36 mouse cellular contexts compared by ENCODE assay signal in genomic region chr11:59241841-59242240, GRCm38 (mm10). TPM values are rescaled to one million over a fixed set of nuclear protein-coding genes. Genes with fewer than 3 reads are reported as not detected.
DNase-seq lines count a peak whose midpoint lies in the region; ATAC-seq lines count a peak whose summit lies in the region.
"Had no signal": no experiment of that assay in that cellular context is flagged by ENCODE, and none has a peak within 500 bp of the region (broad histone marks: within the 10 kb centered on the region; RNA-seq: fewer than 3 reads in every experiment).

No protein-coding gene starts in this region.

- no peak overlapping the region for H3K9ac ChIP-seq in embryonic facial prominence, embryonic 14.5 days (ENCODE audit: low read depth, low read length)
- H3K9ac ChIP-seq in neural tube, embryonic 13.5 days, result 0 out of 2 replicates have a peak overlapping the region, but pooled peaks have one; percentile 13
- no peak overlapping the region for H3K9ac ChIP-seq in neural tube, embryonic 15.5 days (replicated peaks)
- H3K9ac ChIP-seq: heart, embryonic 13.5 days; hindbrain, embryonic 15.5 days; kidney, embryonic 15.5 days; liver, embryonic 12.5 days; liver, postnatal 0 days had no signal

- H3K4me3 ChIP-seq in embryonic facial prominence, embryonic 14.5 days (ENCODE audit: low read depth, low read length), result no peak overlapping the region
- H3K4me3 ChIP-seq in embryonic facial prominence, embryonic 10.5 days, result no peak overlapping the region
- H3K4me3 ChIP-seq in neural tube, embryonic 13.5 days, result no peak overlapping the region
- H3K4me3 ChIP-seq in neural tube, embryonic 15.5 days (replicated peaks), result no peak overlapping the region
- H3K4me3 ChIP-seq: forebrain, embryonic 10.5 days; heart, embryonic 13.5 days; hindbrain, embryonic 15.5 days; kidney, embryonic 15.5 days; liver, embryonic 12.5 days; myocyte had no signal

- H3K4me1 ChIP-seq in embryonic facial prominence, embryonic 14.5 days (ENCODE audit: control insufficient read depth, insufficient read depth, low read length), result peaks cover 4% of the 10 kb centered on the region; the same call in 1 of the 2 replicates
- H3K4me1 ChIP-seq in embryonic facial prominence, embryonic 10.5 days, result peaks cover 20% of the 10 kb centered on the region
- H3K4me1 ChIP-seq in neural tube, embryonic 13.5 days (replicated peaks), result peaks cover 18% of the 10 kb centered on the region
- H3K4me1 ChIP-seq in neural tube, embryonic 15.5 days, result peaks cover 14% of the 10 kb centered on the region

- H3K27me3 ChIP-seq in embryonic facial prominence, embryonic 14.5 days (replicated peaks; ENCODE audit: control insufficient read depth, insufficient read depth, low read length), result 0 out of 2 replicates have a peak, but pooled peaks cover 3% of the 10 kb centered on the region
- peaks cover 75% of the 10 kb centered on the region for H3K27me3 ChIP-seq in embryonic facial prominence, embryonic 10.5 days (replicated peaks; ENCODE audit: low read depth, poor library complexity, severe bottlenecking)
- H3K27me3 ChIP-seq in neural tube, embryonic 13.5 days, result peaks cover 6% of the 10 kb centered on the region
- H3K27me3 ChIP-seq in neural tube, embryonic 15.5 days (replicated peaks), result 0 out of 2 replicates have a peak, but pooled peaks cover 3% of the 10 kb centered on the region
- H3K27me3 ChIP-seq: hindbrain, embryonic 15.5 days had no signal

- no peaks in the 10 kb centered on the region for H3K9me3 ChIP-seq in embryonic facial prominence, embryonic 14.5 days (ENCODE audit: control insufficient read depth, low read length)
- H3K9me3 ChIP-seq in embryonic facial prominence, embryonic 10.5 days, result no peaks in the 10 kb centered on the region
- no peaks in the 10 kb centered on the region for H3K9me3 ChIP-seq in neural tube, embryonic 13.5 days
- H3K9me3 ChIP-seq in neural tube, embryonic 15.5 days (replicated peaks), result no peaks in the 10 kb centered on the region
- H3K9me3 ChIP-seq: forebrain, embryonic 10.5 days; G1E; heart, embryonic 13.5 days; hindbrain, embryonic 15.5 days; kidney, embryonic 15.5 days; liver, embryonic 12.5 days had no signal

- 26% methylated on average over 3 of the region's 3 CpGs for WGBS in embryonic facial prominence, embryonic 14.5 days
- WGBS in embryonic facial prominence, embryonic 10.5 days, result 52% methylated on average over 3 of the region's 3 CpGs
- whole genome bisulfite sequencing in neural tube, embryonic 13.5 days, result 42% methylated on average over 3 of the region's 3 CpGs
- WGBS in neural tube, embryonic 15.5 days, result 34% methylated on average over 3 of the region's 3 CpGs

- H3K27ac ChIP-seq in embryonic facial prominence, embryonic 14.5 days (replicated peaks; ENCODE audit: low read depth, low read length), result no peak overlapping the region
- H3K27ac ChIP-seq in embryonic facial prominence, embryonic 10.5 days (replicated peaks), result no peak overlapping the region
- no peak overlapping the region for H3K27ac ChIP-seq in neural tube, embryonic 13.5 days (replicated peaks)
- no peak overlapping the region for H3K27ac ChIP-seq in neural tube, embryonic 15.5 days (replicated peaks)
- H3K27ac ChIP-seq: forebrain, embryonic 10.5 days; heart, embryonic 13.5 days; hindbrain, embryonic 15.5 days; kidney, embryonic 15.5 days; liver, embryonic 12.5 days had no signal

- no peak overlapping the region for H3K4me2 ChIP-seq in embryonic facial prominence, embryonic 14.5 days (ENCODE audit: low read depth, low read length)
- H3K4me2 ChIP-seq in neural tube, embryonic 13.5 days, result no peak overlapping the region
- no peak overlapping the region for H3K4me2 ChIP-seq in neural tube, embryonic 15.5 days
- H3K4me2 ChIP-seq: heart, embryonic 13.5 days; hindbrain, embryonic 15.5 days; kidney, embryonic 15.5 days; liver, embryonic 12.5 days; midbrain, embryonic 11.5 days had no signal

- intact Hi-C loops in left cerebral cortex, postnatal 4 days (cut with DNase I), result loop anchor here (5.0 kb wide), 1 partner anchor 55 kb away; no protein-coding TSS in a partner anchor
- intact Hi-C loops in left cerebral cortex, postnatal 14 days (cut with DNase I), result no loop called here

- peak; percentile 41; the same call in 1 of the 2 replicates for ATAC-seq in embryonic facial prominence, embryonic 14.5 days (ENCODE audit: low read depth)
- no peak for ATAC-seq in neural tube, embryonic 13.5 days (ENCODE audit: low read depth)
- no peak for ATAC-seq in neural tube, embryonic 15.5 days (ENCODE audit: low FRiP score)
- ATAC-seq: liver, embryonic 12.5 days; liver, postnatal 0 days had no signal

- no peaks in the 10 kb centered on the region for H3K36me3 ChIP-seq in embryonic facial prominence, embryonic 14.5 days (ENCODE audit: control insufficient read depth, insufficient read depth, low read length)
- no peaks in the 10 kb centered on the region for H3K36me3 ChIP-seq in embryonic facial prominence, embryonic 10.5 days (replicated peaks)
- no peaks in the 10 kb centered on the region for H3K36me3 ChIP-seq in neural tube, embryonic 13.5 days
- no peaks in the 10 kb centered on the region for H3K36me3 ChIP-seq in neural tube, embryonic 15.5 days
- H3K36me3 ChIP-seq: forebrain, embryonic 10.5 days; G1E; heart, embryonic 13.5 days; hindbrain, embryonic 15.5 days; kidney, embryonic 15.5 days; liver, embryonic 12.5 days had no signal

- peak; percentile 45 for DNase-seq in embryonic facial prominence, embryonic 14.5 days (ENCODE audit: low spot score)
- no peak for DNase-seq in embryonic facial prominence, embryonic 10.5 days (ENCODE audit: low spot score)
- peak; percentile 22 for DNase-seq in left cerebral cortex, postnatal 4 days
- no peak for DNase-seq in left cerebral cortex, postnatal 14 days (ENCODE audit: low spot score in 2 of 2)
- DNase-seq in heart, adult 18-20 months, result no peak
- DNase-seq: adrenal gland, postnatal 10 days; cerebellum, adult 2 months; cerebellum, postnatal 25 days; heart, postnatal 10 days; kidney, adult 18-20 months; kidney, postnatal 25 days; liver, postnatal 0 days; right cerebral cortex, adult 18-20 months; spleen, adult 18-20 months; thymus, adult 18-20 months; thymus, postnatal 25 days had no signal

RNA-seq across cellular contexts. Expression of gene Arf1, which starts 13.8 kb away (rescaled TPM):
- 665 and 687 TPM in 2 replicates for polyA plus RNA-seq in embryonic facial prominence, embryonic 14.5 days (2014; fragmentation: Nextera tagmentation; extraction: Ambion mirVana)
- polyA plus RNA-seq in embryonic facial prominence, embryonic 10.5 days (2016; fragmentation: Nextera tagmentation; extraction: Ambion mirVana), result 645 and 651 TPM in 2 replicates
- 100 to 1,000 TPM; 389 TPM for total RNA-seq in left cerebral cortex, postnatal 4 days (2021)
- total RNA-seq in left cerebral cortex, postnatal 14 days (2021), result 100 to 1,000 TPM; 417 to 455 TPM
- 642 and 663 TPM in 2 replicates for polyA plus RNA-seq in neural tube, embryonic 13.5 days (2015; fragmentation: Nextera tagmentation; extraction: Ambion mirVana)
- polyA plus RNA-seq in neural tube, embryonic 15.5 days (2015; fragmentation: Nextera tagmentation; extraction: Ambion mirVana), result 645 and 662 TPM in 2 replicates
- 100 to 1,000 TPM; 261 to 267 TPM for total RNA-seq in heart, adult 18-20 months (2021)

RNA-seq across cellular contexts. Expression of gene 2310033P09Rik, which starts 33.7 kb away (rescaled TPM):
- 23.9 and 27.0 TPM in 2 replicates for polyA plus RNA-seq in embryonic facial prominence, embryonic 14.5 days (2014; fragmentation: Nextera tagmentation; extraction: Ambion mirVana)
- polyA plus RNA-seq in embryonic facial prominence, embryonic 10.5 days (2016; fragmentation: Nextera tagmentation; extraction: Ambion mirVana), result 43.9 and 46.0 TPM in 2 replicates
- total RNA-seq in left cerebral cortex, postnatal 4 days (2021), result 10 to 100 TPM; 15.5 to 18.6 TPM
- total RNA-seq in left cerebral cortex, postnatal 14 days (2021), result 10 to 100 TPM; 18.3 to 19.2 TPM
- 26.3 and 28.8 TPM in 2 replicates for polyA plus RNA-seq in neural tube, embryonic 13.5 days (2015; fragmentation: Nextera tagmentation; extraction: Ambion mirVana)
- polyA plus RNA-seq in neural tube, embryonic 15.5 days (2015; fragmentation: Nextera tagmentation; extraction: Ambion mirVana), result 27.3 and 28.6 TPM in 2 replicates
- 10 to 100 TPM in 1 of 2 experiments, 1 to 10 TPM in 1; 9.9 to 11.8 TPM for total RNA-seq in heart, adult 18-20 months (2021)

RNA-seq across cellular contexts. Expression of gene Mrpl55, which starts 39.6 kb away (rescaled TPM):
- polyA plus RNA-seq in embryonic facial prominence, embryonic 14.5 days (2014; fragmentation: Nextera tagmentation; extraction: Ambion mirVana), result 81.9 and 89.3 TPM in 2 replicates
- polyA plus RNA-seq in embryonic facial prominence, embryonic 10.5 days (2016; fragmentation: Nextera tagmentation; extraction: Ambion mirVana), result 119 and 128 TPM in 2 replicates
- 10 to 100 TPM; 28.8 to 33.5 TPM for total RNA-seq in left cerebral cortex, postnatal 4 days (2021)
- total RNA-seq in left cerebral cortex, postnatal 14 days (2021), result 10 to 100 TPM; 38.5 to 39.9 TPM
- 89.9 and 95.6 TPM in 2 replicates for polyA plus RNA-seq in neural tube, embryonic 13.5 days (2015; fragmentation: Nextera tagmentation; extraction: Ambion mirVana)
- polyA plus RNA-seq in neural tube, embryonic 15.5 days (2015; fragmentation: Nextera tagmentation; extraction: Ambion mirVana), result 99.3 and 103 TPM in 2 replicates
- total RNA-seq in heart, adult 18-20 months (2021), result 100 to 1,000 TPM; 122 to 133 TPM

RNA-seq across cellular contexts. Expression of gene Wnt3a, which starts 48.7 kb away (rescaled TPM):
- polyA plus RNA-seq in embryonic facial prominence, embryonic 14.5 days (2014; fragmentation: Nextera tagmentation; extraction: Ambion mirVana), result 0.77 and 0.78 TPM in 2 replicates
- 0.77 and 1.7 TPM in 2 replicates for polyA plus RNA-seq in embryonic facial prominence, embryonic 10.5 days (2016; fragmentation: Nextera tagmentation; extraction: Ambion mirVana)
- not detected for total RNA-seq in left cerebral cortex, postnatal 4 days (2021)
- total RNA-seq in left cerebral cortex, postnatal 14 days (2021), result not detected
- polyA plus RNA-seq in neural tube, embryonic 13.5 days (2015; fragmentation: Nextera tagmentation; extraction: Ambion mirVana), result 1.2 and 1.7 TPM in 2 replicates
- 0.14 and 0.35 TPM in 2 replicates for polyA plus RNA-seq in neural tube, embryonic 15.5 days (2015; fragmentation: Nextera tagmentation; extraction: Ambion mirVana)
- not detected for total RNA-seq in heart, adult 18-20 months (2021)
- total RNA-seq: adrenal gland, postnatal 10 days; G1E; gastrocnemius, adult 8-10 months; gastrocnemius, postnatal 4 days; heart, adult 8-10 months; heart, postnatal 10 days; hematopoietic stem cell, adult 5-6 weeks; layer of hippocampus, postnatal 10 days; left cerebral cortex, postnatal 25 days; megakaryocyte progenitor cell, adult 5-6 weeks; neutrophil, adult 5-6 weeks had no signal
- polyA plus RNA-seq: cerebellum, adult 2 months; G1E; heart, embryonic 13.5 days; intestine, embryonic 14.5 days; kidney, embryonic 15.5 days; liver, embryonic 12.5 days; liver, postnatal 0 days; midbrain, postnatal 0 days; myocyte had no signal

RNA-seq across cellular contexts. Expression of gene Guk1, which starts 49.8 kb away (rescaled TPM):
- polyA plus RNA-seq in embryonic facial prominence, embryonic 14.5 days (2014; fragmentation: Nextera tagmentation; extraction: Ambion mirVana), result 114 and 126 TPM in 2 replicates
- 133 and 146 TPM in 2 replicates for polyA plus RNA-seq in embryonic facial prominence, embryonic 10.5 days (2016; fragmentation: Nextera tagmentation; extraction: Ambion mirVana)
- 100 to 1,000 TPM in 1 of 2 experiments, 10 to 100 TPM in 1; 93.9 to 107 TPM for total RNA-seq in left cerebral cortex, postnatal 4 days (2021)
- 100 to 1,000 TPM; 113 to 118 TPM for total RNA-seq in left cerebral cortex, postnatal 14 days (2021)
- polyA plus RNA-seq in neural tube, embryonic 13.5 days (2015; fragmentation: Nextera tagmentation; extraction: Ambion mirVana), result 179 and 191 TPM in 2 replicates
- polyA plus RNA-seq in neural tube, embryonic 15.5 days (2015; fragmentation: Nextera tagmentation; extraction: Ambion mirVana), result 225 and 262 TPM in 2 replicates
- 100 to 1,000 TPM; 108 to 133 TPM for total RNA-seq in heart, adult 18-20 months (2021)

Comparison
In these comparisons a context has a peak if more than half of its experiments do, and no peak if none do; other contexts are left out.
1. DNase-seq: peak in embryonic facial prominence, embryonic 14.5 days (single experiment) and left cerebral cortex, postnatal 4 days (single experiment); none in embryonic facial prominence, embryonic 10.5 days (single experiment), left cerebral cortex, postnatal 14 days (0 of 2) and heart, adult 18-20 months (0 of 2).